10 mouse cellular contexts compared by ENCODE assay signal in the genomic region with DNA sequence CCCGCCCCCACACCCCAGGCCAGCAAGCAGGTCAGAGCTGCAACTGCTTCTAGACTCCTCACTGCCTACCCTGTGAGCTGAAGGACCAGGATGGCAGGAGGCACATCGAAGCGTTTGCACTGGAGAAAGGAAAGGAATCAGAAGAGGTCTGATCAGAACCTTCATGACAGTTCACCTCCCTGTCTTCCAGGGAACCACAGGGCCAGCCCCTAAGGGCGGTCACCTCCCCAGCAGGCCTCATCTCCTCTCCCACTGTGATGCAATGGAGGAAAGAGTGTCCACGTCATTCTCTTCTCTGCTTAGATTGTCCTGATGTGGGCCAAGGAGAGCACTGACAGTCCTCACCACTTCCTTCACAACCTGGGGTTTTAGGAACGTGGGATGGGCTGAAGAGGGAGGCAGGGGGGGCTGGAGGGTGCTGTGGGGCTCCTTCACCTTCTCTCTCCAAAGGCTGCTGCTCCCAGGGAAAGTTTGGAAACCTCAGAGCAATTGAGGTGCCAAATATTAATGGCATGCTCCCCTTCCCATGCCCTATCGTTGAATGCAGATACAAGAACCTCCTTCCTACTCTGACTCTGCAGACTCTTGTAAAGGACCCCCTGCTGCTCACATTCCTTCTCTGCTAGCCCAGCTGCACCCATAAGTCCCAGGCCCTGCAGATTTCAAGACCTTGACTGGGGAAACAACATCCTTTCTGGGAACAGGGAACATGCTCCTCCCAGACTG. TPM values are rescaled to one million over a fixed set of nuclear protein-coding genes. Genes with fewer than 3 reads are reported as not detected.
DNase-seq lines count a peak whose midpoint lies in the region; ATAC-seq and TF ChIP-seq lines count a peak whose summit lies in the region.
"Had no signal": no experiment of that assay in that cellular context is flagged by ENCODE, and none has a peak within 500 bp of the region (broad histone marks: within the 10 kb centered on the region; RNA-seq: fewer than 3 reads in every experiment).

No protein-coding gene starts in this region.

- H3K27me3 ChIP-seq in hindbrain, embryonic 15.5 days: no peaks in the 10 kb centered on the region
- no peaks in the 10 kb centered on the region for H3K27me3 ChIP-seq in hindbrain, embryonic 12.5 days
- no peaks in the 10 kb centered on the region for H3K27me3 ChIP-seq in liver, embryonic 13.5 days
- H3K27me3 ChIP-seq in stomach, embryonic 16.5 days (ENCODE audit: control insufficient read depth, insufficient read depth, low read length): no peaks in the 10 kb centered on the region
- H3K27me3 ChIP-seq in midbrain, embryonic 11.5 days (ENCODE audit: control insufficient read depth, insufficient read depth, low read length): no peaks in the 10 kb centered on the region
- 0 out of 2 replicates have a peak, but pooled peaks cover 3% of the 10 kb centered on the region for H3K27me3 ChIP-seq in midbrain, embryonic 15.5 days (replicated peaks)
- H3K27me3 ChIP-seq: neural tube, embryonic 13.5 days had no signal

- no peak overlapping the region for H3K4me3 ChIP-seq in hindbrain, embryonic 15.5 days
- no peak overlapping the region for H3K4me3 ChIP-seq in hindbrain, embryonic 12.5 days
- H3K4me3 ChIP-seq in bone marrow, adult 2 months (replicated peaks; ENCODE audit: control insufficient read depth, low read depth, low read length): no peak overlapping the region
- no peak overlapping the region for H3K4me3 ChIP-seq in liver, embryonic 13.5 days (replicated peaks)
- H3K4me3 ChIP-seq in stomach, embryonic 16.5 days (replicated peaks; ENCODE audit: low read length): no peak overlapping the region
- H3K4me3 ChIP-seq in midbrain, embryonic 11.5 days (ENCODE audit: low read depth, low read length): no peak overlapping the region
- no peak overlapping the region for H3K4me3 ChIP-seq in midbrain, embryonic 15.5 days
- H3K4me3 ChIP-seq: neural tube, embryonic 13.5 days had no signal

- 0 out of 2 replicates have a peak overlapping the region, but pooled peaks have one; percentile 3 for H3K27ac ChIP-seq in hindbrain, embryonic 15.5 days (replicated peaks)
- H3K27ac ChIP-seq in hindbrain, embryonic 12.5 days: no peak overlapping the region
- peak overlapping the region; percentile 81 for H3K27ac ChIP-seq in bone marrow, adult 2 months (ENCODE audit: control insufficient read depth, insufficient read depth, low read depth, low read length, poor library complexity)
- peak overlapping the region; percentile 48 for H3K27ac ChIP-seq in liver, embryonic 13.5 days
- H3K27ac ChIP-seq in stomach, embryonic 16.5 days (ENCODE audit: low read length): peak overlapping the region; percentile 54
- H3K27ac ChIP-seq in midbrain, embryonic 11.5 days (ENCODE audit: low read depth, low read length): no peak overlapping the region
- no peak overlapping the region for H3K27ac ChIP-seq in midbrain, embryonic 15.5 days
- H3K27ac ChIP-seq: neural tube, embryonic 13.5 days had no signal

- H3K9me3 ChIP-seq in hindbrain, embryonic 15.5 days: no peaks in the 10 kb centered on the region
- H3K9me3 ChIP-seq in hindbrain, embryonic 12.5 days (replicated peaks): no peaks in the 10 kb centered on the region
- H3K9me3 ChIP-seq in liver, embryonic 13.5 days (replicated peaks): no peaks in the 10 kb centered on the region
- no peaks in the 10 kb centered on the region for H3K9me3 ChIP-seq in stomach, embryonic 16.5 days (replicated peaks; ENCODE audit: control insufficient read depth, low read length)
- no peaks in the 10 kb centered on the region for H3K9me3 ChIP-seq in midbrain, embryonic 11.5 days (ENCODE audit: control insufficient read depth, low read length)
- H3K9me3 ChIP-seq in midbrain, embryonic 15.5 days: no peaks in the 10 kb centered on the region
- H3K9me3 ChIP-seq: neural tube, embryonic 13.5 days had no signal

- no peak for TF ChIP-seq POLR2A in bone marrow, adult 2 months (IDR thresholded peaks at IDR 0.05; ENCODE audit: borderline replicate concordance, control insufficient read depth, low read depth, low read length)

- 78% methylated on average over 7 of the region's 7 CpGs for whole genome bisulfite sequencing in hindbrain, embryonic 15.5 days
- 70% methylated on average over 7 of the region's 7 CpGs for WGBS in hindbrain, embryonic 12.5 days
- 30% methylated on average over 7 of the region's 7 CpGs for WGBS in bone marrow, adult 2 months
- WGBS in liver, embryonic 13.5 days (ENCODE audit: insufficient replicate concordance): 40% methylated on average over 7 of the region's 7 CpGs
- 68% methylated on average over 7 of the region's 7 CpGs for WGBS in stomach, embryonic 16.5 days
- 80% methylated on average over 7 of the region's 7 CpGs for WGBS in midbrain, embryonic 11.5 days
- 82% methylated on average over 7 of the region's 7 CpGs for WGBS in midbrain, embryonic 15.5 days

- H3K4me2 ChIP-seq in hindbrain, embryonic 15.5 days: no peak overlapping the region
- H3K4me2 ChIP-seq in hindbrain, embryonic 12.5 days (replicated peaks): no peak overlapping the region
- H3K4me2 ChIP-seq in liver, embryonic 13.5 days: no peak overlapping the region
- H3K4me2 ChIP-seq in stomach, embryonic 16.5 days (ENCODE audit: low read depth, low read length): no peak overlapping the region
- H3K4me2 ChIP-seq in midbrain, embryonic 11.5 days: no peak overlapping the region
- no peak overlapping the region for H3K4me2 ChIP-seq in midbrain, embryonic 15.5 days
- H3K4me2 ChIP-seq: neural tube, embryonic 13.5 days had no signal

- H3K9ac ChIP-seq in hindbrain, embryonic 15.5 days: no peak overlapping the region
- H3K9ac ChIP-seq in hindbrain, embryonic 12.5 days: no peak overlapping the region
- H3K9ac ChIP-seq in liver, embryonic 13.5 days: no peak overlapping the region
- no peak overlapping the region for H3K9ac ChIP-seq in stomach, embryonic 16.5 days (ENCODE audit: low read length)
- no peak overlapping the region for H3K9ac ChIP-seq in midbrain, embryonic 11.5 days (ENCODE audit: low read length)
- no peak overlapping the region for H3K9ac ChIP-seq in midbrain, embryonic 15.5 days
- H3K9ac ChIP-seq: neural tube, embryonic 13.5 days had no signal

- H3K4me1 ChIP-seq in hindbrain, embryonic 15.5 days (replicated peaks): no peaks in the 10 kb centered on the region
- no peaks in the 10 kb centered on the region for H3K4me1 ChIP-seq in hindbrain, embryonic 12.5 days
- H3K4me1 ChIP-seq in bone marrow, adult 2 months (ENCODE audit: control insufficient read depth, insufficient read depth, low read length): peaks cover 1% of the 10 kb centered on the region; the same call in 1 of the 2 replicates
- peaks cover 15% of the 10 kb centered on the region for H3K4me1 ChIP-seq in liver, embryonic 13.5 days (replicated peaks)
- no peaks in the 10 kb centered on the region for H3K4me1 ChIP-seq in stomach, embryonic 16.5 days (ENCODE audit: control insufficient read depth, insufficient read depth, low read length)
- no peaks in the 10 kb centered on the region for H3K4me1 ChIP-seq in midbrain, embryonic 11.5 days (ENCODE audit: control insufficient read depth, insufficient read depth, low read length)
- no peaks in the 10 kb centered on the region for H3K4me1 ChIP-seq in midbrain, embryonic 15.5 days
- H3K4me1 ChIP-seq: neural tube, embryonic 13.5 days had no signal

- H3K36me3 ChIP-seq in hindbrain, embryonic 15.5 days: no peaks in the 10 kb centered on the region
- H3K36me3 ChIP-seq in hindbrain, embryonic 12.5 days: no peaks in the 10 kb centered on the region
- no peaks in the 10 kb centered on the region for H3K36me3 ChIP-seq in liver, embryonic 13.5 days
- no peaks in the 10 kb centered on the region for H3K36me3 ChIP-seq in stomach, embryonic 16.5 days (ENCODE audit: control insufficient read depth, insufficient read depth, low read length)
- H3K36me3 ChIP-seq in midbrain, embryonic 11.5 days (ENCODE audit: control insufficient read depth, insufficient read depth, low read length): no peaks in the 10 kb centered on the region
- H3K36me3 ChIP-seq in midbrain, embryonic 15.5 days (replicated peaks): no peaks in the 10 kb centered on the region
- H3K36me3 ChIP-seq: neural tube, embryonic 13.5 days had no signal

- no peak for ATAC-seq in hindbrain, embryonic 15.5 days (ENCODE audit: low FRiP score, low read depth)
- ATAC-seq in hindbrain, embryonic 12.5 days (ENCODE audit: low FRiP score): no peak
- ATAC-seq in liver, embryonic 13.5 days (ENCODE audit: low read depth): peak; percentile 8; the same call in 1 of the 2 replicates
- no peak; the same call in 1 of the 2 replicates for ATAC-seq in stomach, embryonic 16.5 days (ENCODE audit: insufficient read depth, low FRiP score)
- no peak for ATAC-seq in midbrain, embryonic 11.5 days (ENCODE audit: low FRiP score)
- ATAC-seq in midbrain, embryonic 15.5 days (replicated peaks): no peak

- DNase-seq in liver, embryonic 13.5 days: no peak
- no peak for DNase-seq in midbrain, embryonic 11.5 days (ENCODE audit: low spot score, missing footprints)
- no peak for DNase-seq in B cell, adult 2 months

- no peak for TF ChIP-seq CTCF in bone marrow, adult 2 months (IDR thresholded peaks at IDR 0.05; ENCODE audit: control insufficient read depth, insufficient read depth, low read length)

RNA-seq across cellular contexts. Expression of a gene that starts 17.3 kb away (rescaled TPM):
- 107 and 130 TPM in 2 replicates for polyA plus RNA-seq in hindbrain, embryonic 15.5 days (2015; fragmentation: Nextera tagmentation; extraction: Ambion mirVana)
- 31.4 and 32.1 TPM in 2 replicates for polyA plus RNA-seq in hindbrain, embryonic 12.5 days (2016; fragmentation: Nextera tagmentation; extraction: Ambion mirVana)
- polyA plus RNA-seq in bone marrow, adult 2 months (2011; ENCODE audit: insufficient read depth, insufficient read length, low replicate concordance, missing spikeins): not detected in 2 replicates
- polyA plus RNA-seq in liver, embryonic 13.5 days (2015; fragmentation: Nextera tagmentation; extraction: Ambion mirVana): 0.35 and 0.39 TPM in 2 replicates
- 10.7 and 13.2 TPM in 2 replicates for polyA plus RNA-seq in stomach, embryonic 16.5 days (2015; fragmentation: Nextera tagmentation; extraction: Ambion mirVana)
- 8.1 and 9.0 TPM in 2 replicates for polyA plus RNA-seq in midbrain, embryonic 11.5 days (2014; fragmentation: Nextera tagmentation; extraction: Ambion mirVana)
- polyA plus RNA-seq in midbrain, embryonic 15.5 days (2015; fragmentation: Nextera tagmentation; extraction: Ambion mirVana): 86.6 and 92.9 TPM in 2 replicates
- polyA plus RNA-seq: kidney, adult 2 months had no signal

RNA-seq across cellular contexts. Expression of a gene that starts 36.4 kb away (rescaled TPM):
- 1.7 and 2.5 TPM in 2 replicates for polyA plus RNA-seq in hindbrain, embryonic 15.5 days (2015; fragmentation: Nextera tagmentation; extraction: Ambion mirVana)
- polyA plus RNA-seq in hindbrain, embryonic 12.5 days (2016; fragmentation: Nextera tagmentation; extraction: Ambion mirVana): 1.8 TPM in 2 replicates
- 16.6 and 53.6 TPM in 2 replicates for polyA plus RNA-seq in bone marrow, adult 2 months (2011; ENCODE audit: insufficient read depth, insufficient read length, low replicate concordance, missing spikeins)
- 7.5 and 8.8 TPM in 2 replicates for polyA plus RNA-seq in liver, embryonic 13.5 days (2015; fragmentation: Nextera tagmentation; extraction: Ambion mirVana)
- polyA plus RNA-seq in stomach, embryonic 16.5 days (2015; fragmentation: Nextera tagmentation; extraction: Ambion mirVana): 3.8 and 4.7 TPM in 2 replicates
- polyA plus RNA-seq in midbrain, embryonic 11.5 days (2014; fragmentation: Nextera tagmentation; extraction: Ambion mirVana): 2.7 TPM in 2 replicates
- 2.6 and 4.0 TPM in 2 replicates for polyA plus RNA-seq in midbrain, embryonic 15.5 days (2015; fragmentation: Nextera tagmentation; extraction: Ambion mirVana)

RNA-seq across cellular contexts. Expression of a gene that starts 47.5 kb away (rescaled TPM):
- 0.25 and 0.28 TPM in 2 replicates for polyA plus RNA-seq in hindbrain, embryonic 15.5 days (2015; fragmentation: Nextera tagmentation; extraction: Ambion mirVana)
- polyA plus RNA-seq in hindbrain, embryonic 12.5 days (2016; fragmentation: Nextera tagmentation; extraction: Ambion mirVana): 0.55 and 0.66 TPM in 2 replicates
- polyA plus RNA-seq in bone marrow, adult 2 months (2011; ENCODE audit: insufficient read depth, insufficient read length, low replicate concordance, missing spikeins): not detected in 2 replicates
- 0.03 TPM in 2 replicates for polyA plus RNA-seq in liver, embryonic 13.5 days (2015; fragmentation: Nextera tagmentation; extraction: Ambion mirVana)
- 2.6 and 2.9 TPM in 2 replicates for polyA plus RNA-seq in stomach, embryonic 16.5 days (2015; fragmentation: Nextera tagmentation; extraction: Ambion mirVana)
- 0.18 and 0.39 TPM in 2 replicates for polyA plus RNA-seq in midbrain, embryonic 11.5 days (2014; fragmentation: Nextera tagmentation; extraction: Ambion mirVana)
- polyA plus RNA-seq in midbrain, embryonic 15.5 days (2015; fragmentation: Nextera tagmentation; extraction: Ambion mirVana): 0.20 and 0.21 TPM in 2 replicates

Comparison
In these comparisons a context has a peak if more than half of its experiments do, and no peak if none do; other contexts are left out.
1. H3K27ac ChIP-seq: peak in hindbrain, embryonic 15.5 days (single experiment), bone marrow, adult 2 months (single experiment), liver, embryonic 13.5 days (single experiment) and stomach, embryonic 16.5 days (single experiment); none in hindbrain, embryonic 12.5 days (single experiment), midbrain, embryonic 11.5 days (single experiment) and midbrain, embryonic 15.5 days (single experiment).